Mouse (Mus musculus) liver, embryonic 15.5 days (tissue): ENCODE data around the gene Sptbn1. TPM values are rescaled to one million over a fixed set of nuclear protein-coding genes. Genes with fewer than 3 reads are reported as not detected.

ENCODE experiments used
- ATAC-seq: fragments of 200-750 bp; cut with Nextera tagmentation; 2 replicates; pipeline ENCODE4 v1.8.0; 2017; ENCODE audit warnings: moderate number of reproducible peaks, mild to moderate bottlenecking, moderate library complexity; ENCODE audit not compliant: insufficient read depth
- H3K27ac ChIP-seq: fragments of 300-500 bp; sonication (generic); replicated peaks from 2 replicates; pipeline ENCODE4 v1.5.1; 2015; ENCODE audit warnings: mild to moderate bottlenecking, inconsistent platforms
- H3K27me3 ChIP-seq: fragments of 300-500 bp; sonication (generic); 2 replicates; pipeline ENCODE4 v1.6.1; 2015; ENCODE audit warnings: mild to moderate bottlenecking, inconsistent platforms
- H3K36me3 ChIP-seq: fragments of 300-500 bp; sonication (generic); replicated peaks from 2 replicates; pipeline ENCODE4 v1.6.1; 2015; ENCODE audit warnings: moderate library complexity, mild to moderate bottlenecking, inconsistent platforms
- H3K4me1 ChIP-seq: fragments of 300-500 bp; sonication (generic); replicated peaks from 2 replicates; pipeline ENCODE4 v1.6.1; 2015; ENCODE audit warnings: inconsistent platforms
- H3K4me2 ChIP-seq: fragments of 300-500 bp; sonication (generic); 2 replicates; pipeline ENCODE4 v1.6.1; 2015; ENCODE audit warnings: moderate library complexity, mild to moderate bottlenecking, inconsistent platforms
- H3K4me3 ChIP-seq: fragments of 300-500 bp; sonication (generic); replicated peaks from 2 replicates; pipeline ENCODE4 v1.5.1; 2015; ENCODE audit warnings: mild to moderate bottlenecking, inconsistent platforms
- H3K9ac ChIP-seq: fragments of 300-500 bp; sonication (generic); 2 replicates; pipeline ENCODE4 v1.6.1; 2015; ENCODE audit warnings: moderate library complexity, mild to moderate bottlenecking, inconsistent platforms
- H3K9me3 ChIP-seq: fragments of 300-500 bp; sonication (generic); replicated peaks from 2 replicates; pipeline ENCODE4 v1.6.1; 2016; ENCODE audit warnings: inconsistent platforms
- WGBS: fragments of 180-500 bp; shearing (Covaris S2); methylation state at CpG from one replicate; pipeline ENCODE4 v1.1.7; 2015; ENCODE audit warnings: mixed read lengths; ENCODE audit not compliant: insufficient replicate concordance; 5-methylcytosine and 5-hydroxymethylcytosine counted together
- polyA plus RNA-seq: library from polyadenylated mRNA; unstranded; fragments of >200 nt; fragmentation: Nextera tagmentation; extraction: Ambion mirVana; gene quantifications from 2 replicates; pipeline ENCODE4 v1.2.1, GENCODE M21; 2015

The Sptbn1 gene
- polyA plus RNA-seq, 1 experiment from 2014 or later: 16.9 TPM

DNA sequence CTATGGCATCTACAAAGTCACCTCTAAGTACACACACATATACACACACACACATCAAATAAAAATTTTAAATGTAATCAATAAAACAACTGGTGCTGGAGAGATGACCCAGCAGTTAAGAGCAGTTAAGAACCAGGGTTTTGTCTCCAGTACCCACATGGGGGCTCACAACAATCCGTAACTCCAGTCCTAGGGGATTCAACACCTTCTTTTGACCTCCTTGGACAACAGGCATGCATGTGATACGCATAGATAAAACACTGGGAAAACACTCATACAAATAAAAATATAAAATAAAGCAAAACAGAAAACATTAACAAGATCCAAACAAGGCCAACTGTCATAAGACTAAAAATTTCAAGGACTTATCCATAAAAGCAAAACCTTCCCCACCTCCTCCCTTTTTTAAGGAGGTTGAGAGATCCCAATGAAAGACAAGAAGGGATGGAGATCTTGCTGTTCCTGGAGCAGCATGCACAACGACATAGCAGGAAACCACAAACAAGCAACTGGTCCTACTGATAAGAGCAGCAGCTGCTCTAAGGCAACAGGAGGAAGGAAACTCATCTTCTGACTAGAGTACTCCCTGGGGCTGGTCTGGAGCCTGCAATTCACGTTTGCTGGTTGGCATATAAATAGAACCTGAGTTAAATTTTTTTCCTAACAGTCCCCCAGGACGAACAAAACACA is 102.0 kb downstream of the Sptbn1 start:
- Histone ChIP-seq H3K4me2 (peak overlapping the region; percentile 50), H3K4me1 (peaks cover 67% of the 10 kb centered on the region), H3K36me3 (no peaks in the 10 kb centered on the region), H3K4me3 (no peak overlapping the region), H3K27me3 (no peaks in the 10 kb centered on the region), H3K9me3 (no peaks in the 10 kb centered on the region), H3K9ac (peak overlapping the region; percentile 37; the same call in 1 of the 2 replicates), H3K27ac (peak overlapping the region; percentile 89)
- WGBS: 10% methylated on average over 5 of the region's 5 CpGs
- ATAC-seq: peak; percentile 100

- Histone ChIP-seq H3K4me1 (peaks cover 81% of the 10 kb centered on the region), H3K9me3 (no peaks in the 10 kb centered on the region), H3K36me3 (no peaks in the 10 kb centered on the region), H3K9ac (no peak overlapping the region), H3K4me2 (no peak overlapping the region), H3K27me3 (no peaks in the 10 kb centered on the region), H3K4me3 (no peak overlapping the region), H3K27ac (peak overlapping the region; percentile 53)
- WGBS: 47% methylated on average over 5 of the region's 5 CpGs
- ATAC-seq: no peak
Measured at GRCm38 (mm10) chr11:30164515-30165214, 103.3 kb downstream of the Sptbn1 start.

DNA sequence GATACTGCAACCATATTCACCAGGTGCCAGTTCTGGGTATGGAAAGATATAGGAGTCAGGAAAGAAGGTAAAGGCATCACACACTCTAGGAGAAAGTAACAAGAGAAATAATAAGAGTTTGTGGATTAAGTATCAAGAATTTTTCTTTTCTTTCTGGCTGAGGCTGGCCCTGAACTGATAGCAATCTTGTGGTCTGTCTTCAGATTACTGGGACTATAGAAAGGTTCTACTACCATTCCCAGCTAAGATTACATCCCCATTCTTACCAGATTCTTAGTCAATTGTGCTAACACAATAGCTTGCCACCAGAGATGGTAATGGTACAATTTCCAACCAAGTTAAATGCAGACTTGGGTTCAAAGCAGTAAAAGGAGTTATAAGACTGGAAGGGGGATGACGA is 104.1 kb downstream of the Sptbn1 start:
- 0 out of 2 replicates have a peak, but pooled peaks cover 5% of the 10 kb centered on the region for H3K36me3 ChIP-seq
- H3K4me1 ChIP-seq: peaks cover 89% of the 10 kb centered on the region
- H3K27ac ChIP-seq: no peak overlapping the region
- no peak overlapping the region for H3K9ac ChIP-seq
- no peaks in the 10 kb centered on the region for H3K27me3 ChIP-seq
- no peaks in the 10 kb centered on the region for H3K9me3 ChIP-seq
- ATAC-seq: no peak
- H3K4me2 ChIP-seq: no peak overlapping the region
- H3K4me3 ChIP-seq: no peak overlapping the region
- WGBS: 59% methylated on average over 1 of the region's 1 CpGs

DNA sequence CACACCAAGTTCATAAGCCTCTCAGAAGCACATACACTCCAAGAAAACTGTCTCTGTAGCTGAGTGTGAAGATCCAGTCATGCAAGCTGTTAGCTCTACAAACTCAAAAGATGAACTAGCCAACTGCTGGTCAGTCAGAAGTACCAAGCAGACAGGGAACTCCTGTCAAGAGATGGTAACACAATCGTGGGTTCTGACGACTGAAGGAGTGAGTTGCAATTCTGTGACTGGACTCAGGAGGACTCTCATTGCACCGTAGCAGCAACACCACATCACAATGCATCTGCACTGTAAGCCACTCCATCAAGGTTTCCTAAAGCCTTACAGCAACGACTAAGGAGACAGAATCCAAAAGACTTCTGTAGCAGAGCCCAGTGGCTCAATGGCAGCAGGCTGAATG is 104.9 kb downstream of the Sptbn1 start:
- H3K4me2 ChIP-seq: no peak overlapping the region
- WGBS: 29% methylated on average over 4 of the region's 4 CpGs
- no peak for ATAC-seq
- H3K4me3 ChIP-seq: no peak overlapping the region
- 0 out of 2 replicates have a peak, but pooled peaks cover 8% of the 10 kb centered on the region for H3K36me3 ChIP-seq
- no peak overlapping the region for H3K9ac ChIP-seq
- peaks cover 94% of the 10 kb centered on the region for H3K4me1 ChIP-seq
- no peaks in the 10 kb centered on the region for H3K9me3 ChIP-seq
- H3K27me3 ChIP-seq: no peaks in the 10 kb centered on the region
- H3K27ac ChIP-seq: peak overlapping the region; percentile 34; the same call in 1 of the 2 replicates

DNA sequence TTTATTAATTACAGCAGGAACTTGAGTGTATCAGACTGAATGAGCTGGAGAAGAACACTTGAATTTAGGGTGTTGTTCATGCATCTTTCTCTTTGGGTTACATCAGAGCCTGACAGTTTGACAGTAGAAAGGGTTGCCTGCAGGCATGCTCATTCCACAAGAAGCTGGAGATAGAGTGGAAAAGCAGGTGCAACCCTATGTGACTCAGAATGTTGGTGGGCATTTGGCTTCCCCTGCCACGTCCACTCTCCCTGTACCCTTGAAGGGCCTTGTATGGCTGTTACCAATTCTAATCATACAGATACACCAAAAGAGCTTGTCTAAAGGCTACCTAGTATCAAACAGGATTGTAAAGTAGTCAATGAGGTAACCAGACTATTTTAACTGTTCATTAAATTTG is 106.2 kb downstream of the Sptbn1 start:
- peak overlapping the region; percentile 80 for H3K27ac ChIP-seq
- 75% methylated on average over 1 of the region's 1 CpGs for WGBS
- H3K4me1 ChIP-seq: peaks cover 90% of the 10 kb centered on the region

GRCm38 (mm10) chr11:30161173-30161650 is 106.8 kb downstream of the Sptbn1 start:
- Histone ChIP-seq H3K9me3 (no peaks in the 10 kb centered on the region), H3K4me3 (no peak overlapping the region), H3K4me2 (peak overlapping the region; percentile 48), H3K27me3 (no peaks in the 10 kb centered on the region), H3K27ac (peak overlapping the region; percentile 80), H3K36me3 (0 out of 2 replicates have a peak, but pooled peaks cover 8% of the 10 kb centered on the region), H3K4me1 (peaks cover 85% of the 10 kb centered on the region), H3K9ac (peak overlapping the region; percentile 15; the same call in 1 of the 2 replicates)
- peak; percentile 28; the same call in 1 of the 2 replicates for ATAC-seq
- WGBS: 53% methylated on average over 6 of the region's 6 CpGs

More for the DNA sequence above, 106.2 kb downstream of the Sptbn1 start:
- Histone ChIP-seq H3K4me2 (no peak overlapping the region), H3K36me3 (0 out of 2 replicates have a peak, but pooled peaks cover 8% of the 10 kb centered on the region), H3K9me3 (no peaks in the 10 kb centered on the region), H3K4me3 (no peak overlapping the region), H3K9ac (no peak overlapping the region), H3K27me3 (no peaks in the 10 kb centered on the region)
- no peak for ATAC-seq

DNA sequence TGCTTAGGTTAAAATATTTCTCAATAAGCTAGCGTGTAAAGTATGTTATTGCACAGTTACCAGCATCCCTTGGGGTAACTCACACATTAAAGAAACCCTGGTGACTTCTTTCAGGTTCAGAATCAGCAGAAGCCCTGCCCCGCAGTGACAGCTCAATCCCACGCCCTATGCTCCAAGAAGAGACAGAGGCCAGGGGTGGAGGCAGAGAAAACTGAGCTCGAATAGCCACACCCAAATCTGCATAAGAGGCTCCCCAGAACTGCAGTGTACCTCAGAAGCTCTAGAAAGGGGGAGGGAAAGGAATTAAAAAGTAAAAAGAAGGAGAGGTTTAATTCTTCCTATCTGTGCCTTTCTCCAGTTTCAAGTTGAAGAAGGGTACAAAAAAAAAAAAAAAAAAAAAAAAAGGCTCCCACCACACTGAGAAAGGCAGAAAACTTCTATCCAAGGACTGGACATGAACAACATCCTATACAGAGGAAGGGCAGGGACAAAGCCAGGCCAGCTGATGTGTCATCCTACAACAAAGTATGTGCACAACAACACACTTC is 107.3 kb downstream of the Sptbn1 start:
- H3K36me3 ChIP-seq: 0 out of 2 replicates have a peak, but pooled peaks cover 8% of the 10 kb centered on the region
- H3K9ac ChIP-seq: peak overlapping the region; percentile 15; the same call in 1 of the 2 replicates
- no peaks in the 10 kb centered on the region for H3K9me3 ChIP-seq
- H3K4me1 ChIP-seq: peaks cover 80% of the 10 kb centered on the region
- no peaks in the 10 kb centered on the region for H3K27me3 ChIP-seq
- WGBS: 27% methylated on average over 4 of the region's 4 CpGs
- H3K4me2 ChIP-seq: peak overlapping the region; percentile 48
- H3K27ac ChIP-seq: peak overlapping the region; percentile 80
- ATAC-seq: peak; percentile 78
- no peak overlapping the region for H3K4me3 ChIP-seq

DNA sequence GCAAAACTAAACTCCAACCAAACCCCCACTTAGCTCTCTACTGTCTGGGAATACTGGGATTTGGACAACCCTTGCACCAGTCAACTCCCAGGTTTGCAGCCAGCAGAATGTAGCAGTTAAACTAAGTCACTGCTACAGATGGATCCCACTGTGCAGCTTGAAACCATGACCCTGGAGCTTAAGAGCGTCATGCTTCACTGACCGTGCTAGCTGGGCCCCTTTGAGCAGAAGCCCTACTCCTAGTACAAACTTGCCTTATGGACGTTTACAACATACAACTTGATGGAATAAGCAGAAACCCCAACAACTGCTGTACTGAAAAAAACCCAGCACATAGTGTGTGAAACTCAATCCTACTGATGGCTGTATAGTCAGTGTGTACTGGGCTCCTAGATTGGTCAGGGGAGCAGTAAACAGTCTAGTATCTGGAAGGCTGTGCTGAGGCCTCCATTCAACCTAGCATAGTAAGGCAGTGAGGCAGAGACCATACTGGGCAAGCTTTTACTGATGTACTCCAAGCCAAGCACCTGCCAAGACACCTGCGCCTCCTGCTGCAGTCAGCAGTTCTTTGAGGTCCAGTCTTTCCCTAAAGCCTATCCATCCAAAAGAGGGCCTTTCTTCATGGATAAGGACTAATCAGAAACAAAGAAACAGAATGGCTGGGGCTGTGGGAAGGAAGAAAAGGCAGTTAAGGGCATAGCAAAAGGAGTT is 108.3 kb downstream of the Sptbn1 start:
- H3K9ac ChIP-seq: no peak overlapping the region
- no peak for ATAC-seq
- 0 out of 2 replicates have a peak, but pooled peaks cover 8% of the 10 kb centered on the region for H3K36me3 ChIP-seq
- H3K27me3 ChIP-seq: no peaks in the 10 kb centered on the region
- peaks cover 79% of the 10 kb centered on the region for H3K4me1 ChIP-seq
- 83% methylated on average over 4 of the region's 4 CpGs for WGBS
- H3K4me3 ChIP-seq: no peak overlapping the region
- H3K4me2 ChIP-seq: no peak overlapping the region; the same call in 1 of the 2 replicates
- no peaks in the 10 kb centered on the region for H3K9me3 ChIP-seq
- peak overlapping the region; percentile 80 for H3K27ac ChIP-seq

GRCm38 (mm10) chr11:30158028-30158700 is 109.8 kb downstream of the Sptbn1 start:
- Histone ChIP-seq H3K4me2 (peak overlapping the region; percentile 66), H3K36me3 (peaks cover 18% of the 10 kb centered on the region), H3K9me3 (no peaks in the 10 kb centered on the region), H3K27ac (peak overlapping the region; percentile 80), H3K9ac (peak overlapping the region; percentile 39), H3K4me1 (peaks cover 68% of the 10 kb centered on the region), H3K27me3 (no peaks in the 10 kb centered on the region), H3K4me3 (peak overlapping the region; percentile 9; the same call in 1 of the 2 replicates)
- whole genome bisulfite sequencing: 28% methylated on average over 8 of the region's 8 CpGs
- ATAC-seq: peak; percentile 91

DNA sequence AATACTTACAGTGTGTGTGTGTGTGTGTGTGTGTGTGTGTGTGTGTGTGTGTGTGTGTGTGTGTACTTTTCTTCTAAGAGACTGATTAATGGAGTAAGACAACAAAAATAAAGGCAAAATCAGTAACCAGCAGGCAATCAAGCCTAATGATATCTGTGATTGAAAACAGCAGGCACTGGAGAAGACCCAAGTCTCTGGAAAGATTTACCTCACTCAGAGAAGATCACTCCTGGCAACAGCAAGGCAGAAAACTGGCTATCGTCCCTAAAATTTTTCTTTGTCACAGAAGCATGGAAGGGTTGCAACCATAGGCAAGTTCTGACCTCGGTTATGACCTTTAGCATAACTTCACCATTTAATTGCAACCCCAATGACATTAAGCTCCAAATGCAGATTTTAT is 112.1 kb downstream of the Sptbn1 start:
- H3K9ac ChIP-seq: no peak overlapping the region
- no peaks in the 10 kb centered on the region for H3K27me3 ChIP-seq
- no peak overlapping the region for H3K27ac ChIP-seq
- ATAC-seq: no peak
- H3K36me3 ChIP-seq: peaks cover 21% of the 10 kb centered on the region
- H3K4me2 ChIP-seq: no peak overlapping the region
- 63% methylated on average over 2 of the region's 2 CpGs for WGBS
- H3K9me3 ChIP-seq: no peaks in the 10 kb centered on the region
- no peak overlapping the region for H3K4me3 ChIP-seq
- H3K4me1 ChIP-seq: peaks cover 47% of the 10 kb centered on the region
